Mouse (Mus musculus) heart, embryonic 12.5 days (tissue): Measurements from ENCODE around the gene Casq1. TPM values are rescaled to one million over a fixed set of nuclear protein-coding genes. Genes with fewer than 3 reads are reported as not detected.
A peak's percentile ranks its signal among the peaks of the same experiment; 100 is the strongest.

Source experiments
- ATAC-seq: fragments of 200-750 bp; cut with Nextera tagmentation; 2 replicates; pipeline ENCODE4 v1.8.0; 2017; ENCODE audit warnings: moderate TSS enrichment, moderate library complexity; ENCODE audit not compliant: insufficient number of reproducible peaks, low FRiP score
- H3K27ac ChIP-seq: fragments of 300-500 bp; sonication (generic); 2 replicates; pipeline ENCODE4 v1.5.1; 2016; ENCODE audit warnings: mild to moderate bottlenecking, moderate library complexity; ENCODE audit not compliant: poor library complexity, severe bottlenecking
- H3K27me3 ChIP-seq: fragments of 300-500 bp; sonication (generic); replicated peaks from 2 replicates; pipeline ENCODE4 v1.6.1; 2016; ENCODE audit warnings: mild to moderate bottlenecking, moderate library complexity
- H3K36me3 ChIP-seq: fragments of 300-500 bp; sonication (generic); 2 replicates; pipeline ENCODE4 v1.6.1; 2016; ENCODE audit warnings: mild to moderate bottlenecking, moderate library complexity
- H3K4me1 ChIP-seq: fragments of 300-500 bp; sonication (generic); replicated peaks from 2 replicates; pipeline ENCODE4 v1.6.1; 2016; ENCODE audit warnings: mild to moderate bottlenecking
- H3K4me2 ChIP-seq: fragments of 300-500 bp; sonication (generic); 2 replicates; pipeline ENCODE4 v1.6.1; 2016; ENCODE audit warnings: mild to moderate bottlenecking, moderate library complexity
- H3K4me3 ChIP-seq: fragments of 300-500 bp; sonication (generic); 2 replicates; pipeline ENCODE4 v1.5.1; 2016; ENCODE audit warnings: mild to moderate bottlenecking
- H3K9ac ChIP-seq: fragments of 300-500 bp; sonication (generic); 2 replicates; pipeline ENCODE4 v1.6.1; 2016; ENCODE audit warnings: mild to moderate bottlenecking, moderate library complexity
- H3K9me3 ChIP-seq: fragments of 300-500 bp; sonication (generic); replicated peaks from 2 replicates; pipeline ENCODE4 v1.6.1; 2016; ENCODE audit warnings: mild to moderate bottlenecking, moderate library complexity
- WGBS: fragments of 180-500 bp; shearing (Covaris S2); methylation state at CpG from one replicate; pipeline ENCODE4 v1.1.7; 2016; 5-methylcytosine and 5-hydroxymethylcytosine counted together
- polyA plus RNA-seq: library from polyadenylated mRNA; unstranded; fragments of >200 nt; fragmentation: Nextera tagmentation; extraction: Ambion mirVana; gene quantifications from 2 replicates; pipeline ENCODE4 v1.2.1, GENCODE M21; 2016

Casq1 gene
- polyA plus RNA-seq, 1 experiment from 2014 or later, result 185 TPM

- Histone ChIP-seq H3K36me3 (peaks cover 25% of the 10 kb centered on the region), H3K4me2 (peak overlapping the region; percentile 73), H3K4me3 (peak overlapping the region; percentile 84), H3K9me3 (no peaks in the 10 kb centered on the region), H3K9ac (peak overlapping the region; percentile 96), H3K4me1 (peaks cover 65% of the 10 kb centered on the region), H3K27ac (peak overlapping the region; percentile 89), H3K27me3 (no peaks in the 10 kb centered on the region)
- no peak for ATAC-seq
- WGBS, result 15% methylated on average over 3 of the region's 3 CpGs
Measured at GRCm38 (mm10) chr1:172205741-172206087, 14.0 kb downstream of the Casq1 start.

DNA sequence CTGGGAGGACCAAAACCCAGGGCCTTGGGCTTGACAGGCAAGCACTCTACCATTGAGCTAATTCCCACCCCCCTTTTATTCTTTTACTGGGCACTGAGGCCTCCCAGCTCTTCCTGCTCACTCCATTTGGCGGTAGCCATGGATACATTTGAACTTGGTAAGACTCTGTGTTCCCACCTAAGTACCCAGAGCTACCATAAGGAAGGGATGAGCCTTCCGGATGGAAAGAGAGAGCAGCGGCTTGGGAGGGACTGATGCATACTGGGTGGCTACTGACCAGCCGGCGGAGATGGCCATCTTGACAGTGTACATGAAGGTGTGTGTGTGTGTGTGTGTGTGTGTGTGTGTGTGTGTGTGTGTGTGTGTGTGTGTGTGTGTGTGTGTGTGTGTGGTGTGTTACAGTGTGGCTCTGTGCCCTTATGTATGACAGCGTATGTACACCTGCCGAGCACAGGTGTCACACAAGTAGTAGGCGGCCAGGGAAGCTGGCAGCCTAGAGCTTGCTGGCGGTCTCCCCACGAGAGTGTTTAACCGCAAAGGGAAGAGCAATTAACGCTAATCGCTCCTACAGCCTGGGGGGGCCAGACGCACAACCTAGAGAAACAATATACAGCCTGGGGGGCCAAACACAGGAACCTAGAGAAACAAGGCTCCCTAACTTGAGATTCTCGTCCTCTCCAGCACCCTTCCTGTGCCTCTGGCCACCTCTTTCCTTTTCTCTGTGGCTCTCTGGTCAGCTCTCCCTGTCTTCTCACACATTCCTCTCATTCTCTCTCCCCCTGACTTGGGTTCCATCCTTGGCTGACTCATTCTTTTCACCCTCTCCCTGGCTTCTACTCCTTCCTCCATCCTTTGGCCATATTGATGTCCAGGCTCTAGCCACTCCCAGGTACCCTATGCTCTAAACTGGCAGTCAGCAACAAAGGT is 14.6 kb downstream of the Casq1 start:
- Histone ChIP-seq H3K27ac (peak overlapping the region; percentile 89), H3K4me1 (peaks cover 67% of the 10 kb centered on the region), H3K9ac (peak overlapping the region; percentile 96), H3K4me3 (peak overlapping the region; percentile 84), H3K27me3 (no peaks in the 10 kb centered on the region), H3K4me2 (peak overlapping the region; percentile 73), H3K36me3 (peaks cover 26% of the 10 kb centered on the region), H3K9me3 (no peaks in the 10 kb centered on the region)
- 53% methylated on average over 15 of the region's 15 CpGs for WGBS
- ATAC-seq, result no peak

GRCm38 (mm10) chr1:172204033-172204813 is 15.4 kb downstream of the Casq1 start:
- no peaks in the 10 kb centered on the region for H3K27me3 ChIP-seq
- H3K9ac ChIP-seq, result peak overlapping the region; percentile 51
- peak overlapping the region; percentile 73 for H3K4me2 ChIP-seq
- WGBS, result 27% methylated on average over 9 of the region's 9 CpGs
- no peaks in the 10 kb centered on the region for H3K9me3 ChIP-seq
- H3K27ac ChIP-seq, result peak overlapping the region; percentile 89
- H3K4me1 ChIP-seq, result peaks cover 67% of the 10 kb centered on the region
- peaks cover 27% of the 10 kb centered on the region for H3K36me3 ChIP-seq
- ATAC-seq, result no peak
- no peak overlapping the region for H3K4me3 ChIP-seq

- 0 out of 2 replicates have a peak overlapping the region, but pooled peaks have one; percentile 32 for H3K9ac ChIP-seq
- H3K27me3 ChIP-seq, result no peaks in the 10 kb centered on the region
- peaks cover 67% of the 10 kb centered on the region for H3K4me1 ChIP-seq
- 15% methylated on average over 4 of the region's 4 CpGs for WGBS
- no peaks in the 10 kb centered on the region for H3K9me3 ChIP-seq
- ATAC-seq, result peak; percentile 33; the same call in 1 of the 2 replicates
- H3K4me2 ChIP-seq, result peak overlapping the region; percentile 73
- peak overlapping the region; percentile 89 for H3K27ac ChIP-seq
- H3K4me3 ChIP-seq, result no peak overlapping the region
- peaks cover 32% of the 10 kb centered on the region for H3K36me3 ChIP-seq
Measured at GRCm38 (mm10) chr1:172203566-172203965, 16.1 kb downstream of the Casq1 start.

GRCm38 (mm10) chr1:172202894-172203522 is 16.7 kb downstream of the Casq1 start:
- no peaks in the 10 kb centered on the region for H3K27me3 ChIP-seq
- WGBS, result 24% methylated on average over 2 of the region's 2 CpGs
- no peak for ATAC-seq
- peak overlapping the region; percentile 89 for H3K27ac ChIP-seq
- peaks cover 38% of the 10 kb centered on the region for H3K36me3 ChIP-seq
- 0 out of 2 replicates have a peak overlapping the region, but pooled peaks have one; percentile 42 for H3K9ac ChIP-seq
- peak overlapping the region; percentile 73 for H3K4me2 ChIP-seq
- peaks cover 67% of the 10 kb centered on the region for H3K4me1 ChIP-seq
- no peak overlapping the region for H3K4me3 ChIP-seq
- no peaks in the 10 kb centered on the region for H3K9me3 ChIP-seq

GRCm38 (mm10) chr1:172201967-172202880 is 17.4 kb downstream of the Casq1 start:
- Histone ChIP-seq H3K9me3 (no peaks in the 10 kb centered on the region), H3K9ac (peak overlapping the region; percentile 42), H3K4me1 (peaks cover 62% of the 10 kb centered on the region), H3K27me3 (no peaks in the 10 kb centered on the region), H3K4me3 (0 out of 2 replicates have a peak overlapping the region, but pooled peaks have one; percentile 5), H3K36me3 (peaks cover 46% of the 10 kb centered on the region), H3K4me2 (peak overlapping the region; percentile 73), H3K27ac (peak overlapping the region; percentile 89)
- no peak for ATAC-seq
- 17% methylated on average over 14 of the region's 14 CpGs for WGBS

GRCm38 (mm10) chr1:172200871-172201447 is 18.7 kb downstream of the Casq1 start:
- ATAC-seq, result no peak
- no peaks in the 10 kb centered on the region for H3K9me3 ChIP-seq
- WGBS, result 37% methylated on average over 7 of the region's 7 CpGs
- peak overlapping the region; percentile 65 for H3K27ac ChIP-seq
- peaks cover 58% of the 10 kb centered on the region for H3K36me3 ChIP-seq
- peak overlapping the region; percentile 25; the same call in 1 of the 2 replicates for H3K4me2 ChIP-seq
- H3K27me3 ChIP-seq, result no peaks in the 10 kb centered on the region
- H3K9ac ChIP-seq, result 0 out of 2 replicates have a peak overlapping the region, but pooled peaks have one; percentile 15
- H3K4me1 ChIP-seq, result peaks cover 55% of the 10 kb centered on the region
- H3K4me3 ChIP-seq, result no peak overlapping the region; the same call in 1 of the 2 replicates

- WGBS, result 90% methylated on average over 5 of the region's 5 CpGs
- H3K36me3 ChIP-seq, result peaks cover 65% of the 10 kb centered on the region
- H3K4me3 ChIP-seq, result no peak overlapping the region
- no peak overlapping the region for H3K27ac ChIP-seq
- no peaks in the 10 kb centered on the region for H3K9me3 ChIP-seq
- H3K4me1 ChIP-seq, result peaks cover 49% of the 10 kb centered on the region
- no peak for ATAC-seq
- H3K9ac ChIP-seq, result no peak overlapping the region
- no peak overlapping the region for H3K4me2 ChIP-seq
- no peaks in the 10 kb centered on the region for H3K27me3 ChIP-seq
Measured at GRCm38 (mm10) chr1:172200161-172200560, 19.5 kb downstream of the Casq1 start.

DNA sequence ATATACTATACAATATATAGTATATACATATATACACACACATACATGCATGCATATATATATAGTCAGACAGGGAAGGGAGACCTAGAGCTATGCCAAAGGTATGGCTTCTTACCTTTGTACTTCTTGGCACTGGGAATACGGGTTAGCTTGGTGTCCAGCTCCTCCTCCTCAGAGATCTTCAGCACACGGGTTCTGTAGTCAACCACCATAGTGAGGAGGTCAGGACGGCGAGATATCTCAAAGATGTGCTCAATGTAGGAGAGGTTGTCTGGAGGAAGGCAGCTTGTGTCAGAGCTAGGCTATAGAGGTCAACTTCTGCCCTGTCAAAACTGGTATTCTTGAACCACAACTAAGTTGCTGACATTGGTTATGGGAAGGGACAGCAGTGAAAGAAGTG is 20.7 kb downstream of the Casq1 start:
- Histone ChIP-seq H3K9me3 (no peaks in the 10 kb centered on the region), H3K9ac (no peak overlapping the region)
- 88% methylated on average over 4 of the region's 4 CpGs for WGBS

DNA sequence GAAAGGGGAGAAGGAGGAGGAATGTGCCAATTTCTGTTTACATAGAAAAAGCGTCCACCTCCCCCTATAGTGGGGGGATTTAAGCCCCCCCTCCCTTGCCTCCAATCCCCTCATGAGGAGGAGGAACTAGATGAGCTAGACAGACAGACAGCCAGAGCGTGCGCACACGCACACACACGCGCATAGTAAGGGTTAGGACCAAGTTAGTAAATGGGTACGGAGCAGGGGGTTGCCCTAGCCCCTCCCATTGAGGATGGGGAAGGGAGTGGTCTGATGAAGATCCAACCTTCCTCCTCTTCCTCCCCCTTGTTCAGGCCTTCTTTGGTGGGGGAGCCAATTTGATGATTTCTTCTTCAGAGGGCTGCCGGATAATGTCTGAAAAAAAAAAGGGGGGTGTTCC is 21.4 kb downstream of the Casq1 start:
- Histone ChIP-seq H3K27ac (no peak overlapping the region), H3K4me3 (no peak overlapping the region), H3K36me3 (peaks cover 79% of the 10 kb centered on the region), H3K27me3 (no peaks in the 10 kb centered on the region), H3K9me3 (no peaks in the 10 kb centered on the region), H3K9ac (no peak overlapping the region), H3K4me1 (peaks cover 33% of the 10 kb centered on the region), H3K4me2 (no peak overlapping the region)
- WGBS, result 90% methylated on average over 8 of the region's 8 CpGs
- ATAC-seq, result no peak

More for the DNA sequence above, 20.7 kb downstream of the Casq1 start:
- Histone ChIP-seq H3K4me2 (no peak overlapping the region), H3K27ac (no peak overlapping the region), H3K36me3 (peaks cover 72% of the 10 kb centered on the region), H3K4me3 (no peak overlapping the region), H3K4me1 (peaks cover 40% of the 10 kb centered on the region), H3K27me3 (no peaks in the 10 kb centered on the region)
- no peak for ATAC-seq
